Comparison of ENCODE assay signal across 20 mouse cellular contexts in genomic region chr2:112270011-112270410, GRCm38 (mm10). TPM values are rescaled to one million over a fixed set of nuclear protein-coding genes. Genes with fewer than 3 reads are reported as not detected.
DNase-seq lines count a peak whose midpoint lies in the region; ATAC-seq lines count a peak whose summit lies in the region.
"Had no signal": no experiment of that assay in that cellular context is flagged by ENCODE, and none has a peak within 500 bp of the region (broad histone marks: within the 10 kb centered on the region; RNA-seq: fewer than 3 reads in every experiment).

No protein-coding gene starts in this region.

- no peaks in the 10 kb centered on the region for H3K27me3 ChIP-seq in forebrain, embryonic 13.5 days
- H3K27me3 ChIP-seq in forebrain, embryonic 11.5 days (ENCODE audit: control insufficient read depth, insufficient read depth, low read length), result no peaks in the 10 kb centered on the region
- no peaks in the 10 kb centered on the region for H3K27me3 ChIP-seq in liver, embryonic 12.5 days (replicated peaks)
- no peaks in the 10 kb centered on the region for H3K27me3 ChIP-seq in heart, embryonic 12.5 days (replicated peaks)
- H3K27me3 ChIP-seq: forebrain, embryonic 12.5 days; limb, embryonic 13.5 days had no signal

- peak overlapping the region; percentile 8; the same call in 1 of the 2 replicates for H3K4me2 ChIP-seq in forebrain, embryonic 13.5 days
- no peak overlapping the region for H3K4me2 ChIP-seq in forebrain, embryonic 11.5 days (ENCODE audit: low read depth, low read length, severe bottlenecking)
- H3K4me2 ChIP-seq in liver, embryonic 12.5 days, result no peak overlapping the region
- peak overlapping the region; percentile 36 for H3K4me2 ChIP-seq in heart, embryonic 12.5 days
- H3K4me2 ChIP-seq: forebrain, embryonic 12.5 days; limb, embryonic 13.5 days had no signal

- H3K9ac ChIP-seq in forebrain, embryonic 13.5 days, result no peak overlapping the region
- H3K9ac ChIP-seq in forebrain, embryonic 11.5 days (ENCODE audit: low read length), result no peak overlapping the region
- H3K9ac ChIP-seq in liver, embryonic 12.5 days, result no peak overlapping the region
- H3K9ac ChIP-seq in heart, embryonic 12.5 days, result no peak overlapping the region
- H3K9ac ChIP-seq: forebrain, embryonic 12.5 days; limb, embryonic 13.5 days had no signal

- no peak overlapping the region for H3K27ac ChIP-seq in forebrain, embryonic 13.5 days
- H3K27ac ChIP-seq in forebrain, embryonic 11.5 days (ENCODE audit: low read depth, low read length), result no peak overlapping the region
- H3K27ac ChIP-seq in liver, embryonic 12.5 days, result peak overlapping the region; percentile 32; the same call in 1 of the 2 replicates
- peak overlapping the region; percentile 47; the same call in 1 of the 2 replicates for H3K27ac ChIP-seq in heart, embryonic 12.5 days (ENCODE audit: poor library complexity, severe bottlenecking)
- H3K27ac ChIP-seq in macrophage, result peak overlapping the region; percentile 97
- H3K27ac ChIP-seq: forebrain, embryonic 12.5 days; left cerebral cortex, adult 2 months; limb, embryonic 13.5 days had no signal

- no peak overlapping the region for H3K4me3 ChIP-seq in forebrain, embryonic 13.5 days
- no peak overlapping the region for H3K4me3 ChIP-seq in forebrain, embryonic 11.5 days (ENCODE audit: low read depth, low read length)
- H3K4me3 ChIP-seq in liver, embryonic 12.5 days, result no peak overlapping the region
- H3K4me3 ChIP-seq in heart, embryonic 12.5 days, result no peak overlapping the region
- H3K4me3 ChIP-seq in macrophage (ENCODE audit: inconsistent target), result 0 out of 2 replicates have a peak overlapping the region, but pooled peaks have one; percentile 91
- H3K4me3 ChIP-seq: forebrain, embryonic 12.5 days; left cerebral cortex, adult 2 months; limb, embryonic 13.5 days had no signal

- DNase-seq in forebrain, embryonic 11.5 days (ENCODE audit: low spot score), result no peak
- no peak for DNase-seq in liver
- DNase-seq in layer of hippocampus, adult 9-10 months (ENCODE audit: low spot score), result no peak
- DNase-seq: cerebellum, adult 18-20 months; gastrocnemius, postnatal 14 days; kidney, adult 9 months had no signal

- 85% methylated on average over 2 of the region's 2 CpGs for WGBS in forebrain, embryonic 13.5 days
- WGBS in forebrain, embryonic 11.5 days, result 91% methylated on average over 2 of the region's 2 CpGs
- 55% methylated on average over 2 of the region's 2 CpGs for WGBS in liver, embryonic 12.5 days (ENCODE audit: insufficient replicate concordance)
- 60% methylated on average over 2 of the region's 2 CpGs for WGBS in heart, embryonic 12.5 days
- WGBS in macrophage (ENCODE audit: missing documents), result 64% methylated on average over 2 of the region's 2 CpGs

- ATAC-seq in forebrain, embryonic 13.5 days, result no peak
- ATAC-seq in forebrain, embryonic 11.5 days (replicated peaks; ENCODE audit: low FRiP score), result no peak
- ATAC-seq in liver, embryonic 12.5 days, result no peak
- ATAC-seq in heart, embryonic 12.5 days (ENCODE audit: insufficient number of reproducible peaks, low FRiP score), result no peak
- ATAC-seq in CD4-positive, CD25-positive, alpha-beta regulatory T cell, adult 4 months, result no peak

- H3K9me3 ChIP-seq in forebrain, embryonic 13.5 days (replicated peaks), result no peaks in the 10 kb centered on the region
- no peaks in the 10 kb centered on the region for H3K9me3 ChIP-seq in forebrain, embryonic 11.5 days (ENCODE audit: control insufficient read depth, low read length)
- H3K9me3 ChIP-seq in liver, embryonic 12.5 days (replicated peaks), result no peaks in the 10 kb centered on the region
- H3K9me3 ChIP-seq in heart, embryonic 12.5 days (replicated peaks), result no peaks in the 10 kb centered on the region
- H3K9me3 ChIP-seq: forebrain, embryonic 12.5 days; limb, embryonic 13.5 days had no signal

- H3K79me2 ChIP-seq in macrophage (ENCODE audit: inconsistent target), result peaks cover 92% of the 10 kb centered on the region

- H3K4me1 ChIP-seq in forebrain, embryonic 13.5 days, result peaks cover 38% of the 10 kb centered on the region
- H3K4me1 ChIP-seq in forebrain, embryonic 11.5 days (replicated peaks; ENCODE audit: control insufficient read depth, insufficient read depth, low read length), result 0 out of 2 replicates have a peak, but pooled peaks cover 2% of the 10 kb centered on the region
- H3K4me1 ChIP-seq in liver, embryonic 12.5 days, result peaks cover 59% of the 10 kb centered on the region
- H3K4me1 ChIP-seq in heart, embryonic 12.5 days (replicated peaks), result peaks cover 19% of the 10 kb centered on the region

- H3K36me3 ChIP-seq in forebrain, embryonic 13.5 days (ENCODE audit: poor library complexity, severe bottlenecking), result no peaks in the 10 kb centered on the region
- H3K36me3 ChIP-seq in forebrain, embryonic 11.5 days (ENCODE audit: control insufficient read depth, insufficient read depth, low read length), result no peaks in the 10 kb centered on the region
- 0 out of 2 replicates have a peak, but pooled peaks cover 3% of the 10 kb centered on the region for H3K36me3 ChIP-seq in liver, embryonic 12.5 days
- H3K36me3 ChIP-seq in heart, embryonic 12.5 days, result peaks cover 5% of the 10 kb centered on the region; the same call in 1 of the 2 replicates
- no peaks in the 10 kb centered on the region; the same call in 1 of the 2 replicates for H3K36me3 ChIP-seq in macrophage (ENCODE audit: inconsistent target)
- H3K36me3 ChIP-seq: forebrain, embryonic 12.5 days; limb, embryonic 13.5 days had no signal

RNA-seq across cellular contexts. Expression of gene Gm21985, which starts 3.9 kb away (rescaled TPM):
- not detected in 2 replicates for polyA plus RNA-seq in forebrain, embryonic 13.5 days (2015; fragmentation: Nextera tagmentation; extraction: Ambion mirVana)
- 0.09 TPM in 1 of 2 replicates, not detected in the other for polyA plus RNA-seq in forebrain, embryonic 11.5 days (2014; fragmentation: Nextera tagmentation; extraction: Ambion mirVana)
- polyA plus RNA-seq in liver, embryonic 12.5 days (2016; fragmentation: Nextera tagmentation; extraction: Ambion mirVana), result not detected in 2 replicates
- polyA plus RNA-seq in heart, embryonic 12.5 days (2016; fragmentation: Nextera tagmentation; extraction: Ambion mirVana), result not detected in 2 replicates
- total RNA-seq in macrophage (2018; cell fraction: chromatin; rRNA removed), result 1 to 10 TPM in 21 of 26 experiments, under 1 TPM in 3, not detected in 2; 0.45 to 5.2 (median 2.4) TPM
- 1 to 10 TPM; 2.5 to 8.8 (median 4.5) TPM for total RNA-seq in macrophage (2018; cell fraction: cytosol; rRNA removed)
- total RNA-seq in macrophage (2018; cell fraction: nucleus; rRNA removed), result 1 to 10 TPM in 11 of 26 experiments, under 1 TPM in 2, not detected in 13; 0.56 to 4.0 (median 1.4) TPM
- polyA plus RNA-seq in macrophage (2018), result 2.3 to 3.1 TPM (median 2.4 TPM) in 3 replicates
- polyA plus RNA-seq in CD4-positive, CD25-positive, alpha-beta regulatory T cell, adult 4 months (2017; shearing (Covaris generic)), result not detected
- total RNA-seq: common myeloid progenitor, adult 5-6 weeks had no signal
- polyA plus RNA-seq: embryonic facial prominence, embryonic 14.5 days; forebrain, embryonic 12.5 days; limb, embryonic 13.5 days; lung, embryonic 16.5 days; thymus, postnatal 0 days had no signal

RNA-seq across cellular contexts. Expression of gene Slc12a6, which starts 4.4 kb away (rescaled TPM):
- 11.8 and 14.7 TPM in 2 replicates for polyA plus RNA-seq in forebrain, embryonic 13.5 days (2015; fragmentation: Nextera tagmentation; extraction: Ambion mirVana)
- polyA plus RNA-seq in forebrain, embryonic 11.5 days (2014; fragmentation: Nextera tagmentation; extraction: Ambion mirVana), result 16.0 and 16.2 TPM in 2 replicates
- 7.0 and 7.4 TPM in 2 replicates for polyA plus RNA-seq in liver, embryonic 12.5 days (2016; fragmentation: Nextera tagmentation; extraction: Ambion mirVana)
- polyA plus RNA-seq in heart, embryonic 12.5 days (2016; fragmentation: Nextera tagmentation; extraction: Ambion mirVana), result 15.1 and 17.7 TPM in 2 replicates
- total RNA-seq in macrophage (2018; cell fraction: chromatin; rRNA removed), result 100 to 1,000 TPM; 120 to 339 (median 194) TPM
- total RNA-seq in macrophage (2018; cell fraction: cytosol; rRNA removed), result 100 to 1,000 TPM in 1 of 26 experiments, 10 to 100 TPM in 25; 34.0 to 102 (median 53.5) TPM
- 100 to 1,000 TPM; 105 to 304 (median 136) TPM for total RNA-seq in macrophage (2018; cell fraction: nucleus; rRNA removed)
- 52.8 to 66.8 TPM (median 65.3 TPM) in 3 replicates for polyA plus RNA-seq in macrophage (2018)
- polyA plus RNA-seq in CD4-positive, CD25-positive, alpha-beta regulatory T cell, adult 4 months (2017; shearing (Covaris generic)), result 10 to 100 TPM; 51.7 to 61.2 TPM

RNA-seq across cellular contexts. Expression of gene Nop10, which starts 8.3 kb away (rescaled TPM):
- 180 and 196 TPM in 2 replicates for polyA plus RNA-seq in forebrain, embryonic 13.5 days (2015; fragmentation: Nextera tagmentation; extraction: Ambion mirVana)
- 157 and 176 TPM in 2 replicates for polyA plus RNA-seq in forebrain, embryonic 11.5 days (2014; fragmentation: Nextera tagmentation; extraction: Ambion mirVana)
- 211 and 213 TPM in 2 replicates for polyA plus RNA-seq in liver, embryonic 12.5 days (2016; fragmentation: Nextera tagmentation; extraction: Ambion mirVana)
- 159 and 169 TPM in 2 replicates for polyA plus RNA-seq in heart, embryonic 12.5 days (2016; fragmentation: Nextera tagmentation; extraction: Ambion mirVana)
- 1 to 10 TPM in 25 of 26 experiments, not detected in 1; 1.5 to 7.0 (median 3.1) TPM for total RNA-seq in macrophage (2018; cell fraction: chromatin; rRNA removed)
- 10 to 100 TPM; 14.2 to 35.4 (median 25.1) TPM for total RNA-seq in macrophage (2018; cell fraction: cytosol; rRNA removed)
- total RNA-seq in macrophage (2018; cell fraction: nucleus; rRNA removed), result 10 to 100 TPM in 1 of 26 experiments, 1 to 10 TPM in 25; 2.0 to 11.1 (median 5.3) TPM
- 25.1 to 47.5 TPM (median 39.2 TPM) in 3 replicates for polyA plus RNA-seq in macrophage (2018)
- 100 to 1,000 TPM; 153 to 229 TPM for polyA plus RNA-seq in CD4-positive, CD25-positive, alpha-beta regulatory T cell, adult 4 months (2017; shearing (Covaris generic))

RNA-seq across cellular contexts. Expression of gene Nutm1, which starts 10.9 kb away (rescaled TPM):
- not detected in 2 replicates for polyA plus RNA-seq in forebrain, embryonic 13.5 days (2015; fragmentation: Nextera tagmentation; extraction: Ambion mirVana)
- polyA plus RNA-seq in forebrain, embryonic 11.5 days (2014; fragmentation: Nextera tagmentation; extraction: Ambion mirVana), result 0.05 TPM in 1 of 2 replicates, not detected in the other
- polyA plus RNA-seq in liver, embryonic 12.5 days (2016; fragmentation: Nextera tagmentation; extraction: Ambion mirVana), result not detected in 2 replicates
- not detected in 2 replicates for polyA plus RNA-seq in heart, embryonic 12.5 days (2016; fragmentation: Nextera tagmentation; extraction: Ambion mirVana)
- not detected for total RNA-seq in macrophage (2018; cell fraction: chromatin; rRNA removed)
- not detected for total RNA-seq in macrophage (2018; cell fraction: cytosol; rRNA removed)
- not detected for total RNA-seq in macrophage (2018; cell fraction: nucleus; rRNA removed)
- polyA plus RNA-seq in macrophage (2018), result not detected in 3 replicates
- polyA plus RNA-seq in CD4-positive, CD25-positive, alpha-beta regulatory T cell, adult 4 months (2017; shearing (Covaris generic)), result not detected
- total RNA-seq: common myeloid progenitor, adult 5-6 weeks; gastrocnemius, postnatal 14 days; left cerebral cortex, adult 2 months; monocyte, adult 5-6 weeks had no signal
- polyA plus RNA-seq: embryonic facial prominence, embryonic 14.5 days; forebrain, embryonic 12.5 days; large intestine, adult 2 months; limb, embryonic 13.5 days; lung, embryonic 16.5 days had no signal

RNA-seq across cellular contexts. Expression of gene Lpcat4, which starts 30.7 kb away (rescaled TPM):
- 9.7 and 10.6 TPM in 2 replicates for polyA plus RNA-seq in forebrain, embryonic 13.5 days (2015; fragmentation: Nextera tagmentation; extraction: Ambion mirVana)
- polyA plus RNA-seq in forebrain, embryonic 11.5 days (2014; fragmentation: Nextera tagmentation; extraction: Ambion mirVana), result 12.9 and 14.2 TPM in 2 replicates
- 5.9 TPM in 2 replicates for polyA plus RNA-seq in liver, embryonic 12.5 days (2016; fragmentation: Nextera tagmentation; extraction: Ambion mirVana)
- polyA plus RNA-seq in heart, embryonic 12.5 days (2016; fragmentation: Nextera tagmentation; extraction: Ambion mirVana), result 18.4 and 18.6 TPM in 2 replicates
- total RNA-seq in macrophage (2018; cell fraction: chromatin; rRNA removed), result 1 to 10 TPM in 19 of 26 experiments, under 1 TPM in 5, not detected in 2; 0.40 to 4.3 (median 1.9) TPM
- 1 to 10 TPM in 13 of 26 experiments, under 1 TPM in 13; 0.40 to 1.7 (median 1.0) TPM for total RNA-seq in macrophage (2018; cell fraction: cytosol; rRNA removed)
- 1 to 10 TPM in 22 of 26 experiments, under 1 TPM in 4; 0.43 to 8.1 (median 2.2) TPM for total RNA-seq in macrophage (2018; cell fraction: nucleus; rRNA removed)
- polyA plus RNA-seq in macrophage (2018), result 1.1 to 3.9 TPM (median 1.3 TPM) in 3 replicates
- polyA plus RNA-seq in CD4-positive, CD25-positive, alpha-beta regulatory T cell, adult 4 months (2017; shearing (Covaris generic)), result 10 to 100 TPM; 23.6 to 39.7 TPM

Comparison
In these comparisons a context has a peak if more than half of its experiments do, and no peak if none do; other contexts are left out.
1. H3K4me2 ChIP-seq: peak in forebrain, embryonic 13.5 days (single experiment) and heart, embryonic 12.5 days (single experiment); none in forebrain, embryonic 11.5 days (single experiment) and liver, embryonic 12.5 days (single experiment).
2. H3K27ac ChIP-seq: peak in liver, embryonic 12.5 days (single experiment), heart, embryonic 12.5 days (single experiment) and macrophage (single experiment); none in forebrain, embryonic 13.5 days (single experiment) and forebrain, embryonic 11.5 days (single experiment).